Mouse (Mus musculus): ENCODE results near the gene Lclat1. TPM values are rescaled to one million over a fixed set of nuclear protein-coding genes. Genes with fewer than 3 reads are reported as not detected.
A peak's percentile ranks its signal among the peaks of the same experiment; 100 is the strongest.

Gene Lclat1
- total and polyA plus RNA-seq, 3 experiments = 9.6 to 10.5 TPM; not detected in 1

GRCm38 (mm10) chr17:73227361-73227760 lies 119.6 kb downstream of the Lclat1 start (continued):
- TF ChIP-seq NRF1 (IDR thresholded peaks at IDR 0.05; ENCODE audit: insufficient read depth, low read depth, low read length, poor library complexity, severe bottlenecking) = no peak
- peak; percentile 47; the same call in 1 of the 2 replicates for TF ChIP-seq MXI1 (IDR thresholded peaks at IDR 0.05; ENCODE audit: low read depth, low read length)
- no peak for TF ChIP-seq KAT2A (conservative IDR thresholded peaks at IDR 0.05; ENCODE audit: low read depth, low read length)
- TF ChIP-seq GABPA (IDR thresholded peaks at IDR 0.05; ENCODE audit: low read depth, low read length) = no peak

GRCm38 (mm10) chr17:73229445-73230155 lies 121.8 kb downstream of the Lclat1 start:
- peak; percentile 65 for DNase-seq (ENCODE audit: low read depth, low spot score)
- H3K4me1 ChIP-seq (ENCODE audit: control insufficient read depth in 1 of 2, insufficient read depth in 2 of 2, low read length in 2 of 2) = peaks cover 40 to 53% of the 10 kb centered on the region in 2 experiments
- H3K9ac ChIP-seq (ENCODE audit: control insufficient read depth, low read depth, low read length, poor library complexity, severe bottlenecking) = 0 out of 2 replicates have a peak overlapping the region, but pooled peaks have one; percentile 2

More at GRCm38 (mm10) chr17:73229445-73230155, 121.8 kb downstream of the Lclat1 start:
- H3K4me3 ChIP-seq (ENCODE audit: control insufficient read depth in 1 of 2, insufficient read depth in 1 of 2, low read depth in 2 of 2, low read length in 2 of 2) = peak overlapping the region in 1 of 2 experiments; percentile 7; a peak in 2 of 4 replicates
- H3K79me2 ChIP-seq (ENCODE audit: control insufficient read depth, insufficient read depth, low read length, poor library complexity) = no peaks in the 10 kb centered on the region
- no peak for TF ChIP-seq ELF1 (IDR thresholded peaks at IDR 0.05; ENCODE audit: low read depth, low read length)
- no peak for TF ChIP-seq USF2 (IDR thresholded peaks at IDR 0.05; ENCODE audit: borderline replicate concordance in 1 of 2, insufficient read depth in 1 of 2, low read depth in 1 of 2, low read length in 2 of 2)
- peak; percentile 59; the same call in 1 of the 2 replicates for TF ChIP-seq ZNF384 (IDR thresholded peaks at IDR 0.05; ENCODE audit: low read depth, low read length)
- no peak for TF ChIP-seq UBTF (IDR thresholded peaks at IDR 0.05; ENCODE audit: borderline replicate concordance, insufficient read depth, low read depth, low read length)
- TF ChIP-seq NRF1 (IDR thresholded peaks at IDR 0.05; ENCODE audit: insufficient read depth, low read depth, low read length, poor library complexity, severe bottlenecking) = no peak
- no peak for TF ChIP-seq JUND (IDR thresholded peaks at IDR 0.05; ENCODE audit: low read depth, low read length)
- TF ChIP-seq RCOR1 (IDR thresholded peaks at IDR 0.05; ENCODE audit: low read depth, low read length) = peak; percentile 96
- TF ChIP-seq TCF12 (IDR thresholded peaks at IDR 0.05; ENCODE audit: low read depth, low read length) = no peak; the same call in 1 of the 2 replicates
- no peak for TF ChIP-seq MAX (IDR thresholded peaks at IDR 0.05; ENCODE audit: low read length)
- peak; percentile 30; the same call in 1 of the 2 replicates for TF ChIP-seq GATA1 (IDR thresholded peaks at IDR 0.05; ENCODE audit: low read depth, low read length)
- TF ChIP-seq USF1 (IDR thresholded peaks at IDR 0.05; ENCODE audit: low read depth, low read length) = no peak
- TF ChIP-seq KAT2A (conservative IDR thresholded peaks at IDR 0.05; ENCODE audit: low read depth, low read length) = no peak
- TF ChIP-seq ZC3H11A (IDR thresholded peaks at IDR 0.05; ENCODE audit: low read depth, low read length) = no peak
- no peak for TF ChIP-seq TBP (IDR thresholded peaks at IDR 0.05; ENCODE audit: low read depth, low read length)
- TF ChIP-seq MYB (IDR thresholded peaks at IDR 0.05; ENCODE audit: low read depth, low read length) = peak; percentile 52
- TF ChIP-seq CHD1 (IDR thresholded peaks at IDR 0.05; ENCODE audit: low read depth, low read length) = no peak
- no peak; the same call in 1 of the 2 replicates for TF ChIP-seq MXI1 (IDR thresholded peaks at IDR 0.05; ENCODE audit: low read depth, low read length)
- no peak; the same call in 1 of the 2 replicates for TF ChIP-seq MAZ (IDR thresholded peaks at IDR 0.05; ENCODE audit: low read depth, low read length)
- no peak for TF ChIP-seq E2F4 (IDR thresholded peaks at IDR 0.05; ENCODE audit: borderline replicate concordance, low read depth, low read length)
- TF ChIP-seq SIN3A (IDR thresholded peaks at IDR 0.05; ENCODE audit: low read length) = peak; percentile 31; the same call in 1 of the 2 replicates
- TF ChIP-seq ETS1 (IDR thresholded peaks at IDR 0.05; ENCODE audit: low read depth, low read length) = peak; percentile 43; the same call in 1 of the 2 replicates
- TF ChIP-seq POLR2AphosphoS2 (IDR thresholded peaks at IDR 0.05; ENCODE audit: low read length) = no peak
- TF ChIP-seq MYC (IDR thresholded peaks at IDR 0.05; ENCODE audit: low read depth, low read length) = no peak
- TF ChIP-seq NELFE (IDR thresholded peaks at IDR 0.05; ENCODE audit: low read depth, low read length) = no peak
- no peak for TF ChIP-seq ZKSCAN1 (IDR thresholded peaks at IDR 0.05; ENCODE audit: low read depth, low read length)
- no peak for TF ChIP-seq RAD21 (IDR thresholded peaks at IDR 0.05; ENCODE audit: low read depth, low read length)
- peak; percentile 36; the same call in 1 of the 2 replicates for TF ChIP-seq HCFC1 (IDR thresholded peaks at IDR 0.05; ENCODE audit: low read depth, low read length)
- no peak for TF ChIP-seq POLR2AphosphoS5 (IDR thresholded peaks at IDR 0.05; ENCODE audit: borderline replicate concordance, low read depth, low read length)
- no peak for TF ChIP-seq TAL1 (IDR thresholded peaks at IDR 0.05; ENCODE audit: low read length)
- TF ChIP-seq EP300 (IDR thresholded peaks at IDR 0.05; ENCODE audit: low read depth in 1 of 2, low read length in 2 of 2) = peak; percentile 49 to 74
- H3K9me3 ChIP-seq (replicated peaks; ENCODE audit: insufficient read depth, low read length) = no peaks in the 10 kb centered on the region
- peaks cover 0 to 55% of the 10 kb centered on the region in 2 experiments; a peak in 3 of 4 replicates for H3K36me3 ChIP-seq (ENCODE audit: control insufficient read depth in 1 of 2, insufficient read depth in 2 of 2, low read length in 2 of 2)
- peak overlapping the region; percentile 75 for H3K27ac ChIP-seq (ENCODE audit: control insufficient read depth, low read depth, low read length)
- H3K27me3 ChIP-seq (ENCODE audit: control insufficient read depth in 1 of 2, insufficient read depth in 2 of 2, low read length in 2 of 2) = no peaks in the 10 kb centered on the region

Data from MEL (cell line).